Mouse (Mus musculus) cerebellum, postnatal 4 days (tissue): ENCODE data around the gene H1fnt.

Experiments used
- DNase-seq, 2 experiments: peaks; one replicate each; pipeline ENCODE4 v3.0.0; 2022; ENCODE audit warnings: low spot score in 2 of 2, mixed read lengths in 1 of 2

H1fnt gene

DNA sequence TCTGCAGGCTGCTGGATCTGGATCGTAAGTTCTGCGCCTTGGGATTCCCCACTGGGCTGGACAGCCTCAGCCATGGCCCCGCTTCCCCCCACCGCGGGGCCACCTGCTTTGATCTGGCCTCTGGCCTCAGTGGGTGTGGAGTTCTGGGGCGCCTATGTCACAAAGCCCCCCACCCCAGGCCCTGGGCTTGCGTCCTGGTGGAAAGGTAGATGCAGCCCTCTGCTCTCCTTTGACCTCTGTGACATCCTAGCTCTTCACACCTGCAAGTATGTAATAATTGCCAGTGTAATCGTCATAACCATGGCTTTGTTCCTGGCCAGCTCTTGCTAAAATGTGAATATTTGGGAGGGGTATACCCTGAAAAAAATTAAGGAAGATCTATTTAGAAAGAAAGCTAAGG, at the start of gene H1fnt:
TSS of gene H1fnt (minus strand) at position 101 of the 400 bp plus-strand sequence.
- no peak for DNase-seq

DNA sequence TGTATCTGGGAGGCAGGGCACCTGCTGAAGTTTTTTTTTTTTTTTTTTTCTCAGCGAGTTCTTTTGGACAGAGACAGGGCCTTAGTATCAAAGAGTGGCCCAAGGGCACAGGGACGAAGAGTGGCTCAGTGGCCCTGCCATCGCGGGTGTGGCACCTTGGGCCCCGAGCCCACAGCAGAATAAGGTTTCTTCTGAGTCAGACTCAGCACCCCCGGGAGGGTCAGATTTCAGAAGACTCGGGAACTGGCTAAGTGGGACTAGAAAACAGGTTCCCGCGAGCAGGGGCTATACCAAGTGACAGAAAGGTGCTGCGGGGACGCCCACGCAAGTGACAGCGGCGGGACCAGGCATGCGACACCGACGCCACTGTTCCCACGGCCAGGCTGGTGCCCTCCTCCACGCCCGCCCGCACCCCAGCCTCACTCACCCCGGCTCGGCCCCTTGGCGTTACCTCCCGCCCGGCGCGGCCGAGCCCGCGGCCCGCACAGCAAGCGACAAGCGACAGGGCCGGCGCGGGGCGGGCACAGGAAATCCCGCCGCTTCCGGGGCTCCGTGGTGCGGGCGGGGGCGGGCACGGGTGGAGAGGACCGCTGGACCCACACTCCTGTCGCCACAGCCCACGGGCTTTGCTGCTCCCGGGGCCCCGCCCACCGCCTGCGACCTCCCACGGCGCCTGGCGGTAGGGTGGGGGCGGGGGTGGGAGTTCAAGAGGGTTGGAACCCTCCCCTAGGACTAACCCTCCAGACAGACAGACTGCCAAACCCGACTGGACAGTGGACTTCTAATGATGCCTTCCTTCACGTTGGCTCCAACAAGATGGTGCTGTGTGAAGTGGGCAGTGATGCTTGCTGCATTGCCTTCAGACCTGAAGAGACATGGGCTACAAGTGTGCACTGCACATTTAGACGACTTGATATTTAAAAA, 38.8 kb upstream of the H1fnt start, which contains the start of gene Zfp641:
TSS of gene Zfp641 (minus strand) at position 534 of the 924 bp plus-strand sequence.
- peak in 1 of 2 experiments; percentile 46 for DNase-seq

DNA sequence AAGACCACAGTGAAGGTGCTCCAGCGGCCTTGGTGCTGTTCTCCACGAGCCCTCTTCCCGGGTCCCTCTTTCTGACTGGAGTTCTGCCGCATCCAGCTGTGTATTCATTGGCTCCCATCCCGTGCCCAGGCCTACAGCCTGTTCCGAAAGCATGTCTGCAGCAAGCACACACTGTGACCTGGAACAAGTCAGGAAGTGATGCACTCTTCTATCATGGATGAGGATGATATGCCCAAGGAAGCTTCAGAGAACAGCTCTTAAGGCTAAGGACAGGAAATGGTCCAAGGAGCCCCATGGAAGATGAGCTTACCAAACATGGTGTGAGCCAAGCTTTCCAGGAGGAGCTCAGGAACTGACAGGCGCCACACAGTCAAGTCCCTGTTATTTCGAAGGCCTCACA, 36.6 kb upstream of the H1fnt start:
- no peak for DNase-seq

GRCm38 (mm10) chr15:98288566-98288965, 31.5 kb upstream of the H1fnt start:
- DNase-seq = no peak

DNA sequence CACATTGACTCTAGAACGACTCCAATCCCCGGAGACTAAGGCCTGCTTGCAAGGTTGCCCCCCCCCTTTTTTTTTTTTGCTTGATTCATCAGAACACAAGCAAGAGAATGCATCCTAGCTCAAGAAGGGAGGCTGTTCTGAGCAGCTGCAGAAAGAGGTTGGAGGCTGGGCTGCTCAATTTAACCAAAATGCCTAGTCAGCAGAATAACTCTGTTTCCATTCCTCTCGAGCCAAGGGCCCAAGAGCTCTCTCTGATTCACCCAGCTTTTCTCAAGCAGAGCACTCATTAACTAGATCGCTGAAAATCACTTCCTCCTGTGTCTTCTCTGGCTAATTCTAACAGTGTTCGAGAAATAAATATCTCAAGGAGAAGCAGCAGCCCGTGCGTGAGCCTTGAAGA, 29.3 kb upstream of the H1fnt start:
- DNase-seq = no peak

GRCm38 (mm10) chr15:98257776-98258175, 683 bp upstream of the H1fnt start:
- no peak for DNase-seq

GRCm38 (mm10) chr15:98256271-98256670, 822 bp downstream of the H1fnt start:
- peak in 1 of 2 experiments; percentile 5 for DNase-seq

DNA sequence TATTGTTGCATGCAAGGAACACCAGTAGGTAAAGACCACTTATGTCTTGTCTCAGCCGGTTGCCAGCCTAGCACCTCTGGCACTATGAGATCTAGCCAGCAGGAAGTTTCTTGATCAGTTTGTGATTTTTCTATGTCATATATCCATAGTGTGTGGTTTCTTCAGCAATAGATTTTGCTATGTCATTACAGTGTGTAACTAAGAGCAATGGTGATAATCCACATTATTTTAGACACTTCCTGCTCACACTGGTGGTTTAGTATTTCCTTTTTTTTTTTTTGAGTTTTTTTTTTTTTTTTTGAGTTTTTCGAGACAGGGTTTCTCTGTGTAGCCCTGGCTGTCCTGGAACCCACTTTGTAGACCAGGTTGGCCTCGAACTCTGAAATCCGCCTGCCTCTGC, 21.7 kb downstream of the H1fnt start:
- no peak for DNase-seq

DNA sequence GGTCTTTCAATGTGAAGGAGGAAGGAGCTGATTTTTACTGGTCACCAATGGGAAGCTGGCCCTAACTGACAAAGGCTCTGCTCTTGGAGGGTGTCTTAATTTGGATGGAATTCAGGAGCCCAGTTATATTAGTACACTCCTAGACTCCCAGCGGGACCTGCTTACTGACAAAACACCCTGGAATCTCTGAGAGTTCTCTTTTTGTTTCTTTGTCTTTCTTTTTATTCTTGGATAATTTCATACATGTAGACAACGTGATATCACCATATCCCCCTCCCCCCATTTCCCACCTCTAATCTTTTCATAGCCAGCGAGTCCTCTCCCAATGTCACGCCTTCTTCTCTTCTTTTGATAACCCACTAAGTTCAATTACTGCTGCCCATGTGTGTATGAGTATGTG, 22.7 kb downstream of the H1fnt start, which contains the start of gene Olfr286:
TSS of gene Olfr286 (minus strand) at position 101 of the 400 bp plus-strand sequence.
- DNase-seq = no peak

GRCm38 (mm10) chr15:98226096-98226495, 31.0 kb downstream of the H1fnt start:
- DNase-seq = no peak

GRCm38 (mm10) chr15:98225610-98226009, 31.5 kb downstream of the H1fnt start:
- no peak for DNase-seq

GRCm38 (mm10) chr15:98222377-98222776, 34.7 kb downstream of the H1fnt start:
- no peak for DNase-seq

GRCm38 (mm10) chr15:98220877-98221276, 36.2 kb downstream of the H1fnt start, which contains the start of the genes Gm44579 and Olfr287:
Gm44579 (minus strand) TSS chr15:98220977.
Olfr287 (minus strand) TSS chr15:98221056.
- no peak for DNase-seq

DNA sequence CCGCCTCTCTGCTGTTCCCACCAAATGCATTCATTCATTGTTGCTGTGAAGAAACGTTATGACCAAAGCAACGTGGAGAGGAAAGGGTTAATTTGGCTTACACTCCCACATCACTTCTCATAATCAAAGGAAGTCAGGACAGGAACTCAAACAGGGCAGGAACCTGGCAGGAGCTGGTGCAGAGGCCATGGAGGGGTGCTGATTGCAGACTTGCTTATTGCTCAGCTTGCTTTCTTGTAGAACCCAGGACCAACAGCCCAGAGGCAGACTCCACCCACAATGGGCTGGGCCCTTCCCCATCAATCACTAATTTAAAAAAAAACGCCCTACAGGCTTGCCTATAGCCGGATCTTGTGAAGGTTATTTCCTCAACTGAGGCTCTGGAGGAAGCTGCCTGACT, 43.0 kb downstream of the H1fnt start:
- no peak for DNase-seq

GRCm38 (mm10) chr15:98213336-98213870, 43.7 kb downstream of the H1fnt start:
- DNase-seq = no peak

DNA sequence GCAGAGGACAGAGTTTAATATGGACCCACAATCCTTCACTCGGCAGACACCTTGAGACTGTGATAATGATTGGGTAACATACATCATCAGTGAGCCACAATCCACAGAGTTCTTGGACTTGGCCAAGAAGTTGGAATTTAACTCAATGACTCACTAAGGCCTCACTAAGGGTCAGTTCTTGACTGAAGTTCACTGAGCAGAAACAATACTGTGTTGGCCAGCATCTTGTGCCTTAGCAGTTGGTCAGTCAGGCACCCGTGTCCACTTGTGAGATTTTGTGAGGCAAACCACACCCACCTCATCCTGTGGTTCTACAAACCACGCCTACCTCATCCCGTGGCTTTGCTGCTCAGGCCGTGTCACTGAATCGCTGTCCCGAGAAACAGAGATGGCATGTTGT, 47.4 kb downstream of the H1fnt start:
- DNase-seq = no peak
